Mouse (Mus musculus): ENCODE measurements around the gene Erp44. TPM values are rescaled to one million over a fixed set of nuclear protein-coding genes. Genes with fewer than 3 reads are reported as not detected.

Erp44 gene
- total RNA-seq, 2 experiments from 2014 or later, result 38.0 to 43.6 TPM

Other genes with a start within 250 kb of the Erp44 start
- gene Nr4a3, start 234.4 kb downstream of the Erp44 start, total RNA-seq (2015; ENCODE audit: low replicate concordance), result not detected in 2 replicates
- not detected in 2 replicates for gene Nr4a3, start 234.4 kb downstream of the Erp44 start, total RNA-seq (2017; ENCODE audit: low replicate concordance)
- 24.9 and 25.2 TPM in 2 replicates for gene Stx17, start 154.6 kb downstream of the Erp44 start, total RNA-seq (2015; ENCODE audit: low replicate concordance)
- 10.9 and 32.7 TPM in 2 replicates for gene Stx17, start 154.6 kb downstream of the Erp44 start, total RNA-seq (2017; ENCODE audit: low replicate concordance)
- gene Invs, start 202 bp upstream of the Erp44 start, total RNA-seq (2015; ENCODE audit: low replicate concordance), result 0.72 and 2.1 TPM in 2 replicates
- gene Invs, start 202 bp upstream of the Erp44 start, total RNA-seq (2017; ENCODE audit: low replicate concordance), result 0.98 and 2.7 TPM in 2 replicates
- gene Tex10, start 193.9 kb upstream of the Erp44 start, total RNA-seq (2015; ENCODE audit: low replicate concordance), result 15.9 and 19.3 TPM in 2 replicates
- 4.5 and 14.5 TPM in 2 replicates for gene Tex10, start 193.9 kb upstream of the Erp44 start, total RNA-seq (2017; ENCODE audit: low replicate concordance)